Mouse (Mus musculus) kidney, postnatal 25 days (tissue): ENCODE data around the gene Fez1.
A peak's percentile ranks its signal among the peaks of the same experiment; 100 is the strongest.

Experiments
- DNase-seq, 2 experiments: peaks; one replicate each; pipeline ENCODE4 v3.0.0; 2021; ENCODE audit warnings: mixed read lengths in 2 of 2

Gene Fez1

DNA sequence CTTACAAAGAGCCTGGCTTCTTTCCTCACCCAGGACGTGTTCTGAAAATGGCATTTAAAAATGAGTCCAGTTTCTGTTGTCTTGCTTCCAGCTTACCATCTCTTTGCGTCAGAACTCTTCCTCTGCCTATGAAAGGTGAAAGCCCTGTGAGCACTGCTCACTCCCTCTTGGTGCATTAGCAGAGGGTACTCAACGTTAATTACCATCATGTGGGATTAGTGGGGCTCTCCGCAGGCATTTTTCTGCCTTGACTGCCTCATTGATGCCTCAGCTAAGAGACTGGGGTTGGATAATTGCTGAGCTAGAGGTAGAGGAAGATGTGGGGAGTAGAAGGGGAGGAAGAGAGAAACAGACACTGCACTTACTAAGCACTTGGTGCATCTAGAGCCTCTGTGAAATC lies 24.7 kb downstream of the Fez1 start:
- no peak for DNase-seq

GRCm38 (mm10) chr9:36848661-36849060 lies 27.0 kb downstream of the Fez1 start:
- no peak for DNase-seq

GRCm38 (mm10) chr9:36850091-36850490 lies 28.4 kb downstream of the Fez1 start:
- no peak for DNase-seq

GRCm38 (mm10) chr9:36852175-36852574 lies 30.5 kb downstream of the Fez1 start:
- no peak for DNase-seq

DNA sequence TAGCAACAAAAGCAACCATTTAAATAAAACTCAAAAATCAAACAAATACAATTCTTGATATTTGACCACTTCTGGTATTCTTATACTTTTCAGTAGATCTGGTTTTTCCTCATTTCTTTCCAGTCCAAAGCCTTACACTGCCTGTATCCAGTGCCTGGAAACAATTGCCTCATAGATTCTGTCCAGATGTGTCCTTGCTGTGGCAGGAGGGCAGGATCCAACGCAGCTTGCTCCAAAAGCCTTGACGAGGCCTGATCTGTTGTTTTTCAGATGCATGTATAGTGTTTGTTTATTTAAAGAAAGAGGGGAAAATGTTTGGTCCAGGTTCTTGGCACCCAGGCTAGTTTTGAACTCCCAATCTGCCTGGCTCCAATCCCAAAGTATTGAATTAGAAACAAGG lies 34.7 kb downstream of the Fez1 start:
- DNase-seq = no peak

GRCm38 (mm10) chr9:36857476-36858117 lies 35.9 kb downstream of the Fez1 start:
- no peak for DNase-seq

DNA sequence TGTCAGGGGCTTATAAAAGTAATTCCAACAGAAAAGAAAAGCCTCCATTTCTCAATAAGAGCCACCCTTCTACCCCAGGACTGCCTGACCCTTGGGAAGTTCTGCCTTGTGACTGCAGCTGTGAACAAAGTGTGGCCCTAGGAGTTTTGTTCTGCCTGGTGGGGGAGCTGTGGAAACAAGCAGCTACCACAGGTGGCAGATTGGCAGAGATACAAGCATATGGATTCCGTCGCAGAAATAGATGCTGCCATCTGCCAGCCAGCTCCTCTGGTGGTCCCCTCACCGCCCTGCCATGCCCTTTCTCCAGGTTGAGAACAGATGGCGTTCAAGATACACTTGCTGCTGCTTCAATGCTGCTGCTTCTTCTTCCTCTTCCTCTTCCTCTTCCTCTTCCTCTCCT lies 37.0 kb downstream of the Fez1 start:
- no peak for DNase-seq

GRCm38 (mm10) chr9:36862576-36862975 lies 40.9 kb downstream of the Fez1 start:
- DNase-seq = no peak

DNA sequence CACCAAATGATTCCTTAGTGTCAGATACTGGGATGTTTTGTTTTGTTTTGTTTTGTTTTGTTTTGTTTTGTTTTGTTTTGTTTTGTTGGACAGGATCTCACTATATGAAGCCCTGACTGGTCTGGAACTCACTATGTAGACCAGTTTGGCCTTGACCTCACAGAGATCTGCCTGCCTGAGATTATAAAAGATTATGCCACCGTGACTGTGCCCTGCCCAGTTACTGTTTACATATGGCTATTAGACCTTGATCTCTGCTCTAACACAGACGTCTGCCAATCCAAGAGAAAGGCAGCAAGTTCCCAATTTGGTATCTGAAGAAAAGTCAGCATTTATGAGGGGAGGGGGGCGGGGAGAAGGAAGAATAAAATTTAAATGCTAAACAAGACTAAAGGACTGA lies 42.0 kb downstream of the Fez1 start:
- no peak for DNase-seq

DNA sequence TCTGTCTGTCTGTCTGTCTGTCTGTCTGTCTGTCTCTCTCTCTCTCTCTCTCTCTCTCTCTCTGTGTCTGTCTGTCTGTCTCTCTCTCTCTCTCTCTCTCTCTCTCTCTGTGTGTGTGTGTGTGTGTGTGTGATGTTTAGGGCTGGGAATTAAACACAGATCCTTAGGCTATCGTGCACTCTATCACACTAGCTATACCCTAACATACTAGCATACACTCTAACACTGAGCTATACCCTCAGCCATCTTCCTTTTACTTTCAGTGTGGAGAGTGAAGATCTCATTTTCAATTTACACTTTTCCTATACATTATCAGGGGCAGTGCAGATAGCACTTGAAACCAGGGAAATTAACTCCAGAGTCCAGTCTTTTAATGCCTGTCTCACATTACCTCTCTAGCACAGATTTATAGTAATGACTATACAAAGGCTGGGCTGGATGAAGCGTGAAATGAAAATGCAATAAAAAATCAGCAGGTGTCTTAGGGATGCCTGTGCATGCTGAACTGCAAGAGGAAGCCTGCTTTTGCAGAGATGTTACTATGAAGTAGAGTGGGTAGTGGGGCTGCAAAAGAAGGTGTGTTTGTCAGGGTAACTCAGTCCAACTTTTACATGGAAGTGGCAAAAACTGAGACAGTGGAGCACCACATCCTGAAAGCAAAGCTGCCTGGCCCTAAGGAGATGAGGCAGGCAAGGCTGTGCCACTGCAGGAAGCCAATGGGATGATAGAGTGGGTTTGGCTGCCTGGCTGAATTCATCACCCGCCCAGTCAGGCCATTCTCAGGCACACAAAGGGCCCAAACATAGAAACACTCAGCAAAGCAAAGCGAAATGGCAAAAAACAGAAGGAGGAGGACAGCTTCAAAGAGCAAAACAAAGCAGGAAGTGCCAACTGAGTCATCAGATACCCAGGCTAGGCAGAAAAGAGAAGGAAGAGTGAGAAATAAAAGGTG lies 43.5 kb downstream of the Fez1 start:
- no peak for DNase-seq

DNA sequence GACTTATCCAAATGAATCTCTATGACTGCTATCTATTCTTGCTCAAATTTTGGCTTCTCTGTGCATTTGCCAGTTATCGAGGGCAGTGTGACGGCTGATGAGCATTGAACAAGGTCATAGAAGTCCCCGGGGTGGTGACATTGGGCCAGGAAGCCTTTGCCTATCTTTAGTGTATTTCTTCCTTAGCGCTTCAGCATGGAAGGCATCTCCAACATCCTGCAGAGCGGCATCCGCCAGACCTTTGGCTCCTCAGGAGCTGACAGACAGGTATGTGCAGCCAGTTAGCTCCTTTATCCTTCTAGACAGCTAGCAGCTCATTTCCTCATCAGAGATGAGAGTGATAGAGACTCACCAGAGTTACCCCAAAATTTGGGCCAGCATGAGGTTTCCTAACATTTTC lies 47.0 kb downstream of the Fez1 start:
- no peak for DNase-seq

DNA sequence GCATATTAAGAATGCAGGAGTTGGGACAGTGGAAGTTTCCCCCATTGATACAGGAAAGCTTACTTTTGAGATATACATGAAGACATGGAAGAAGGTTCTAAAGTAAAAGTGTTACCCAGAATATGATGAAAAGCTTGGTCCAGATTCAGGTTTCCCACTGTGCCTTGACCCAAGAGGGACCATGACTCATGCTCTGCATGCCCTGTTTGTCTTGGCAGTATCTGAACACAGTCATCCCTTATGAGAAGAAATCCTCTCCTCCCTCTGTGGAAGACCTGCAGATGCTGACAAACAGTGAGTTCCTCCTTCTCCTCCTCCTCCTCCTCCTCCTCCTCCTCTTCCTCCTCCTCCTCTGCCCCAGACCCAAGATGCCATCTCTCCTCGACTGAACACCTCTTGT lies 48.6 kb downstream of the Fez1 start:
- DNase-seq = no peak

DNA sequence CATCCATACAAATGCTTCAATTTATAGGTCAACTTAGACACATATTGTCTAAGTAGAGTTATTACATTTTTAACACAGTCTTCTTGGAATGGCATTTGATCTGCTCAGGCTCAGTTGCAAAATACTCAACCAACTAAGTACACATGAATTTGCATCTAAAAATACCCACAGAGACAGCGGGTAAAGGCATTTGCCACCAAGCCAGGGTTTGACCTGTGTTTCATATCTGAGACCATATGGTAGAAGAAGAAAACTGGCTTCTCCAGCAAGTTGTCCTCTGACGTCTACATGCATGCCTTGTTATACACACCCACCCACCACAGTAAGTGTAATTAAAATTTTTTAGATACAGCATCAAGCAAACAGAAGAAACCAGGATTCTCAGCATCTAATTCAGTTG lies 52.1 kb downstream of the Fez1 start:
- DNase-seq = no peak

- DNase-seq = no peak
Observed at GRCm38 (mm10) chr9:36876313-36876712, 54.6 kb downstream of the Fez1 start.

GRCm38 (mm10) chr9:36876787-36877186 lies 55.1 kb downstream of the Fez1 start:
- DNase-seq = no peak

- DNase-seq = no peak
Observed at GRCm38 (mm10) chr9:36881615-36882014, 60.0 kb downstream of the Fez1 start.

GRCm38 (mm10) chr9:36882034-36882745 lies 60.5 kb downstream of the Fez1 start:
- no peak for DNase-seq

DNA sequence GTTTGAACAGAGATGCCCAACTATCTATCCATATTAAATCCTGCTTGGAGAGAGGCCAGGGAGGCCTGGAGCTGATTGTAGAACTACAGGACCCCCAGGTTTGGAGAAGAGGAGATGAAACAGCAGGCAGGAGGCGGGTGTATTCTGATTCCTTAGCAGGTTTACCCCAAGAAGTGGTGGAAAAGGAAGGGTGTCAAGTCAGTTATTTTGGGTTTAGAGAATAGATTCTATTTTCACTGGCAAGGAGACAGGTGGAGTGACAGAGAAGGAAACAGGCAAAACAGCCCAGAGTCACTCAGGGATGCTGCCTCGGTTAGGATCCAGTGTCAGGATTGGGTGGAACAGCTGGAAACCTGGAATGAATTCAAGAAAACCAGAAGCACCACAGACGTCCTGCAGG lies 61.9 kb downstream of the Fez1 start:
- no peak for DNase-seq

- DNase-seq = peak in 1 of 2 experiments; percentile 40
Observed at GRCm38 (mm10) chr9:36885237-36885636, 63.6 kb downstream of the Fez1 start.

- peak in 1 of 2 experiments; percentile 39 for DNase-seq
Observed at GRCm38 (mm10) chr9:36890552-36890951, 68.9 kb downstream of the Fez1 start.

DNA sequence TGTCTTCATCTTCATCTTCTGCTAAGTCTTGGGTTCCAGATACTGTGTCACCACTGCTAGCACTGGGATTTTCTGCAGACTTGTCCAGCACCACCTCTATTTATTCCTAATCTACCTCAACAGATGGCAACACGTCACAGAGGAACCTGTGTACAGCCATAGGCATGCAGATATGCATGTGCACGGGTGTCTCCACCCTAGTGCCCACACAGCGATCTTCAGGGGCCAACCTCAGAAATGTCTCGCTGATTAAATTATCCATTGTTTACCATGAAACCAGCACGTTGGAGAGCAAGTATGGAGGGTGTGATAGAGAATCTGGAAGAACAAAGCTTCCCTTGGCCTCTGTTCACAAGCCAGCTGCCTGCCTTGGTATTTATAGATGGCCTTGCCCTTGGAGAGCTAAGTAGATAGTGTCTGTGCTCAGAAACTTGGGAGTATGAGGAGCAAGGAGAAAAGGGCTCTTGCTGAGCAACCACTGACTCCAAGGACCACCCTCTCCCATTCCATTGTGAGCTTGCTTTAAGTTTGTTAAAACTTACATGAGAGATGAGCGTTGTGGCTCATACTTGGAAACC lies 71.8 kb downstream of the Fez1 start:
- no peak for DNase-seq

DNA sequence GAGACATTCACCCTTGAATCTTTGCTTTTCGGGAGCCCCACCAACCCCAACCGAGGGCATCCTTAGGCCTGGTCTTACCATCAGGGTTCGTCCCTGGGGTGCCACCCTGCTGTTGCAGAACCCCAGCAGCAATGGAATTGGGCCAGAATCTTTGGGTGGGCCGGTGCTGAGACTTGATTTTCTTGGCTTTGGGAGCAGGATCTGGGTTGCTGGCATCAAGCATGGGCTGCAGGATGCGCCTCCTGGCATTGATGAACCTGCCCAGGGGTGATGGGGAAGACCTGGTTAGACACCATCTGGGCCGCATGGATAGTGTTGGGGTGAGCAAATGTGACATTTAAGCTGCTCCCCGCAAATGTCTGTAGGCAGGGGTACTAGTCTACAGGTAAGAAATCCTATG lies 72.6 kb downstream of the Fez1 start:
- no peak for DNase-seq

- DNase-seq = peak in 1 of 2 experiments; percentile 53
Observed at GRCm38 (mm10) chr9:36895009-36895693, 73.5 kb downstream of the Fez1 start.
